Mouse (Mus musculus) v-Abl transformed pro-B cells (cell line): ENCODE results near the gene Cux2.

Experiments
- in situ Hi-C, 2 experiments: fragments of 400-800 bp; cut with MboI; formaldehyde crosslinking; loops; one replicate each; pipeline ENCODE4 v1.15.1; 2025; ENCODE audit not compliant: unreplicated experiment in 2 of 2

Cux2 gene

GRCm38 (mm10) chr5:122063204-122063933, 13.5 kb upstream of the Cux2 start:
- in situ Hi-C loops: loop anchor here (10.0 to 25.0 kb wide), 2 partner anchors 269 to 576 kb away; no protein-coding TSS in a partner anchor

GRCm38 (mm10) chr5:122062479-122062878, 12.6 kb upstream of the Cux2 start:
- in situ Hi-C loops: loop anchor here (10.0 to 25.0 kb wide), 2 partner anchors 268 to 575 kb away; no protein-coding TSS in a partner anchor

- in situ Hi-C loops: loop anchor here (10.0 to 25.0 kb wide), 2 partner anchors 266 to 574 kb away; no protein-coding TSS in a partner anchor
Observed at GRCm38 (mm10) chr5:122060767-122061333, 10.9 kb upstream of the Cux2 start.

GRCm38 (mm10) chr5:122059060-122060017, 9.4 kb upstream of the Cux2 start:
- in situ Hi-C loops: loop anchor here (10.0 to 25.0 kb wide), 2 partner anchors 265 to 572 kb away; no protein-coding TSS in a partner anchor

DNA sequence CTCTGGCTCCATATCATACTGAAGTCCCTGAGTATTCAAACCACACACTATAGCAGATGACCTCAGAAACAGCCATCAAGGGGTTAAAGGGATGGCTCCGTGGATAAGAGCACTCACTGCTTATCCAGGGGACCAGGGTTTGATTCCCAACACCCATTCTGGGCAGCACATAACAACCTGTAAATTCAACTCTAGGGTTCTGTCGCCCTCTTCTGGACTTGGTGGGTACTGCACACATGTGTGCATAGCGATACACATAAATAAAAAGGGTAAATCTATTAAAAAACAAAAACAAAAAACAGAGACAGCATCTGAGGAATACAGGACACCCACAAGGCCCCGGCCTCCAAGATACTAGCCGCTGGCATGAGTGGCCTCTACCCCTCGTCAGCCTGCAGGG, 7.7 kb upstream of the Cux2 start:
- in situ Hi-C loops: loop anchor here in 1 of 2 experiments (25.0 kb wide), 1 partner anchor 570 kb away; no protein-coding TSS in a partner anchor

DNA sequence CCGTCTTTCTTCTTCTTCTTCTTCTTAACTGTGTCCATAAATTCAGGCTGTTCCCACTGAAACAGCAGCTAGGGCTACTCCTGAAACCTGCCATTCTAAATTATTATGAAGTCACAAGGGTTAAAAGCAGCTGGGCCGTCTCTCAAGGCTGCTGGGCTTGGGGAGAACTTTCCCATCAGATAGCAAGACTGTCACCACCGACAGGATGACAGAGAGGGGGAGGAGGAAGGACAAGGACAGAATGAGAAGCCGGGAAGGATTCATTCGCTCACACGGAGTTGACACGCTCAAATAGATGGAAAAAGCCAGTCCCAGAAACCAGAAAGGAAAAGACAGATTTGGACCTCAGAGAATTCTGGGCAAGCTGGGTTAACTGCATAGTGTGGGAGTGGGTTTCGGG, 6.7 kb upstream of the Cux2 start:
- in situ Hi-C loops: loop anchor here in 1 of 2 experiments (25.0 kb wide), 1 partner anchor 569 kb away; no protein-coding TSS in a partner anchor

- in situ Hi-C loops: loop anchor here in 1 of 2 experiments (25.0 kb wide), 1 partner anchor 567 kb away; no protein-coding TSS in a partner anchor
Observed at GRCm38 (mm10) chr5:122054130-122054843, 4.4 kb upstream of the Cux2 start.

DNA sequence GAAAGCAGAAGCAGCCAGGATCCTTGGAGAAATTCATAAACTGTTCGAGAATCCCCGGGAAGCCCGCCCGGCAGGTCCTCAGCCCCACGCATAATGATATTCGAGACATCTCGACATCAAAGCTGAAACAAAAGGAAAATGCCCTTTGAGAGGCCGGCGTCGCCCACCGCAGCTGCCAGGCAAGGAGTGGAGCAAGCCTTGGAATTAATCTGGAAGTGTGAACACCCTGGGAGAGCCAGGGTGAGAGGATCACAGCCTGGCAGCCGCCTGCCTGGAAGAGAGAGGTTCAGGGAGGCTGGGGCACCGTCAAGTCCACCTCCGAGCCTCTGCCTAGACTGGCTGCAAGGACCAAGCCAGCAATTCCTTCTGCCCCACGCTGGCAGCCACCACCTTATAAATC, 3.7 kb upstream of the Cux2 start:
- in situ Hi-C loops: loop anchor here in 1 of 2 experiments (25.0 kb wide), 1 partner anchor 566 kb away; no protein-coding TSS in a partner anchor

DNA sequence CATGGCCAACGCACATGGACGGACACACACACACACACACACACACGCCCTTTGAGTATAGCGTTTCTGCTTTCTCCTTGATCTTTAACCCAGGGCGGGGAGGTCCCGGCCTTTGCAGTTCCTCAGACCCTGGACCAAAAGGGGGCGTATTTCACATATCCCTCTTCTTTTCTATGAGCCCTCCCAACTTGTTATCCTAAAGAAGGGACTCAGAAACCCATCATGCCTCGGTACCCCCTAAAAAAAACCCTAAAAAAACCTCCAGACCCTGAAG, 867 bp upstream of the Cux2 start:
- in situ Hi-C loops: loop anchor here in 1 of 2 experiments (25.0 kb wide), 1 partner anchor 563 kb away; no protein-coding TSS in a partner anchor

DNA sequence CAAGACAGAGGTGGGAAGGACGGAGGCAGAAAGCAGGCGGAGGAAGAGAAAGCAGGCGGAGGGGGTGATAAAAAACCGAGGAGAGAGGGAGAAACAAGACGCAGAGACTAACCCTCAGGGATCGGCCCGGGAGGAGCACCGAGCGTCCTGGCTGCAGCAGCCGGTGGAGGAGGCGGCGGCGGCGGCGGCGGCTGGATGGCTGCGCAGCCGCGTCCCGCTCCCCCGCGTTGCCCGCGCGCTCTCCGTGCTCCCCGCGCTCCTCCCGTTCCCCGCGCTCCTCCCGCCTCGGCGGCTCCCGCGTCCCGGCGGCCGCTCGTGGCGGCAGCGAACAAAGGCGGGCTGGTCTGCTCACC, 262 bp downstream of the Cux2 start:
- in situ Hi-C loops: loop anchor here in 1 of 2 experiments (25.0 kb wide), 1 partner anchor 562 kb away; no protein-coding TSS in a partner anchor

GRCm38 (mm10) chr5:122048686-122049663, 927 bp downstream of the Cux2 start:
- in situ Hi-C loops: no loop called here

GRCm38 (mm10) chr5:122048252-122048651, 1.6 kb downstream of the Cux2 start:
- in situ Hi-C loops: no loop called here

DNA sequence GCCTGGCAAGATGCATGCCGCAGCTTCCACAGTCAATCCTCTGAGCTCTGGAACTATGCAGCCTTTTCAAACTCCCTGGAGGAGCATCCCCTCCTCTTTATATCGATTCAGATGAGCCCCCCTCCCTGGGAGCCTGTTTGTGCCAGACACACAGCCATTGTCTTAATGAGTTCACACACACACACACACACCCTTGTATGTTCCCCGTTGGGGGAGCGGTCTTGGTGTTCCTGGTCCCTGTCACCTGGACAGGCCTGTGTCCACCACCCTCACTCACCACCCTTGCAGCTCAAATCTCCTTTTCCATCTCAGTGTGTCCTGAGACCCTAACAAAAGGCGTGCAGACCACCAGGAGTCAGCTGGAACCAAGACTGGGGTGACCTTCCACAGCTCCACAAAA, 2.1 kb downstream of the Cux2 start:
- in situ Hi-C loops: no loop called here

DNA sequence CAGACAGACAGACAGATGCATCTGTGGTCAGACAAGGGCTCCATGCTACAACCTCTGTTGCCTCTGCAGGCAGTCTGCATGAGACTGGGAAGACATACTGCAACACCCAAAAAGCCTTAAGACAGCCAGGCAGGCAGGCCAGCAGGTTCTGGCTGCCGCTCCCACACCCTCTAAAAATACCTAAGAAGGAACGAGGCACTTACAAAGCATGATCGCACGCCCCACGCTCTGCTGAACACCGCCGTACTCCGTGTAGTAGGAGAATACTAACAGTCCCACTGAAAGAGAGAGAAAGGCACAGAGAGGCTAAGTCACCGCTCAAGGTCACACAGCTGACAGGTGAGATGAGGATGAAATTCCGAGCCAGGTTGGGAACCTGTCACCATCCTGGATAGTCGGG, 6.3 kb downstream of the Cux2 start:
- in situ Hi-C loops: no loop called here

GRCm38 (mm10) chr5:122035278-122035677, 14.6 kb downstream of the Cux2 start:
- in situ Hi-C loops: no loop called here

DNA sequence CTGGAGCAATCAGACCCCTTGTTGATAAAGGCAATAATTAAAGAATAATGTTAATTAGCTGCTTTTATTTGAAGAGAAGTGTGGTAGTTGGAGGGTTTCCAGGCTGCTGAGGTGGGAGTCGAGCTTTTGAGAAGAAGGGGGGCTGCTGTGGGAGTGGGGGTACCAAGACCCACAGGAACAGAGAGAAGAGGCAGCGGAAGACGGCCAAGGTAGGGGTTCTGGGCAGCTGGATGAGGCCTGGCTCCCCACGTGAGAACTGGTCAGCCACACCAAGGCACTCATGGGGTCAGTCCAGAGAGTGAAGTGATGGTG, 16.8 kb downstream of the Cux2 start:
- in situ Hi-C loops: no loop called here

DNA sequence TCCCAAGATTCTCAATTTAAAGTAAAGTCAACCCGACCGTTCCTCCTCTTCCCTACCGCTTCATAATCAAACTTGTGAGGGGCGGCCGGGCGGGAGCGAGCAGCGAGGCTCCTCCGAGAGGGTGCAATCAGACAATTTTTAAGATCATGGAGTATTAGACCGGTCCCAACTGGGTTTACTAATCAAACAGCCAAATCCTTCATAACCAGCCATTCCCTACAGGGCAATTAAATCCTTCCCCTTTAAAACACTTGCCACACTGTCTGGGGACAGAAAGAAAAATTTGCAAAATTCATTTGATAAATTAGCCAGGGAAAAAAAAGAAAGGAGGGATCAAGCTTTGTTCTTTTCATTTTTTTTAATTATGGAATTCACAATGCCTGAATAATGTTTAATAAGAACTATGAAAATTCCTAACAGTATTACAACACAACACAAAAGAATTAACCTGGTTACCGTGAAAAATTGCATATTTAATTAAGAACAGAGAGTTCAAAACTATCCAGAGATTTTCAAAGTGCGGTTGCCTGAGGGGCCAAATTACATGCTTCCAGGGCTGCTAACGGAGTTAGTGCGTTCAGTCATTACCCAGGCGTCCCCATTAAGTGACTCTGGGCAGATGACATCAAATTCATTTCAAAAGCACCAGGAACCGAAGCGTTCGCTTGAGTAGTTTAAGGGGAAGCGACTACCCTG, 17.3 kb downstream of the Cux2 start:
- in situ Hi-C loops: no loop called here

GRCm38 (mm10) chr5:122031146-122031545, 18.8 kb downstream of the Cux2 start:
- in situ Hi-C loops: no loop called here

DNA sequence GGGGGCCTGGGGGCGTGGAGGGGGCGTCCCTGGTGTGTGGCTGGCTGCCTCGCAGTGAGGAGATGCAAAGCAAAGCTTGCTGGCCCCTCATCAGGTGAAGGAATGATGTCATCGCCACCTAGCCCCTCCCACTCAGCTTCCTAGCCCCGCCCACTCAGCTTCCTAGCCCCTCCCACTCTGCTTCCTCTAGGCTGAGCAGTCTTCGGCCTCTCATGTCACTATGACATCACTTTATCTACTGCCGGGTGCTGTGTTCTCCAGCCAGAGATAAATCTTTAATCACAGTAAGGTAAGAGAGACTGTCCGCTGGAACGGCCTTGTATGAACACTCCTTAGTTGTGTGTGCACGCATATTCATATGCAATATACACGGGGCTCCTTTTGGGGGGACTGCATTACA, 19.3 kb downstream of the Cux2 start:
- in situ Hi-C loops: no loop called here
